Mouse (Mus musculus): Measurements from ENCODE around the gene Fbxw5.
"Not testable (repeated sequence)": the region's sequence is repeated elsewhere in the genome, so short reads cannot be mapped to it uniquely, and the experiment has no call there.

The Fbxw5 gene

GRCm38 (mm10) chr2:25509912-25510311 is 9.4 kb downstream of the Fbxw5 start:
- DNase-seq (ENCODE audit: low read depth, low spot score), result no peak

DNA sequence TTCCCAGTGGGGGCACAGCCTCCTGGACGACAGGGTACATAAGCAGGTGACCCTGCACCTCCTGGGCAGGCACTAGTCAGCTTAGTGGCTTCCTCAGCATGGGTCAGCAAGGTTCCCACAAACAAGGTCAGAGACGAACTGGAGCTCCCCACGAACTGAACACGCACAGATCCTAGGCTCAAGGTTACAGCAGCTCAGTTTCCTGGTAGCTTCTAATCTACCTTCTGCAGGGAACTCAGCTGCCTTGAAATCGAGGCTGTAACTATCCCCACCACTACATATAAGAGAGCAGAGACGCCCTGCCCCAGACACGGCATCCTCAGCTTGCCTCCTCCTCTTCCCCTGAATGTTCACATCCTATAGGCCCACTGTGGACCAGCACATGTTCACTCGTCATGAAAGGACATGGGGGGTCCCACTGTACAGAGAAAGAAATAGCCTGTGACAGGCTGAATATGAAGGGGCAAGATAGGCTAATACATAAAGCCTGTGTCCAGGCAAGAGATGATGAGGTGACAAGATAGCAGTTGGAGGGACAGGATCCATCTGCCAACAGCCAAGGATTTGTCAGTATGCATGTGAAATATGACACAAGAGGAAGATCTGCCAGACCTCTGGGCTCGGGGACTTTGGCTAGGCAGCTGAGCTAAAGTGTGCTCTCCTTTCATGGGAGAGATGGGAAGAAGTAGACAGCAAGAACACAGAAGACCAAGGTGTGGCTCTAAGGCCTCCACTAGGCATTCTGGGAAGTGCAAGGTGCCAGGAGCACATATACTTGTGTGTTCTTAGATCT is 26.2 kb downstream of the Fbxw5 start:
- DNase-seq (ENCODE audit: low read depth, low spot score), result peak; percentile 66

DNA sequence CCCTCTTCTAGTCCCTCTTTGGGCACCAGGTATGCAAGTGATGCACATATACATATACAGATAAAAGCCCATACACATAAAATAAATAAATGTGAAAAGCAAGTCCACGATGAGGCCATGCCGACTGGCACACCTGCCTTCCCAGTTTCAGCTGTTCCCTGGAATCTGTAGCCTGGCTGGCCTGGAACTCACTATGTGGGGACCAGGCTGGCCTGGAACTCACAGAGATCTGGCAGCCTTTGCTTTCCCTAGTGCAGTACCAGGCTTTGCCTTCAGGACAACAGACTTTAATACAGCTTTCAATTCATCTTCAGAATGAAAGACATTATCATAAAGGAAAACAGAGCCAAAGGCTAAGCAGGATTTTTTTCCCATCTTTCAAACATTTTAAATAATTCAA is 33.2 kb downstream of the Fbxw5 start:
- no peak for DNase-seq (ENCODE audit: low read depth, low spot score)

DNA sequence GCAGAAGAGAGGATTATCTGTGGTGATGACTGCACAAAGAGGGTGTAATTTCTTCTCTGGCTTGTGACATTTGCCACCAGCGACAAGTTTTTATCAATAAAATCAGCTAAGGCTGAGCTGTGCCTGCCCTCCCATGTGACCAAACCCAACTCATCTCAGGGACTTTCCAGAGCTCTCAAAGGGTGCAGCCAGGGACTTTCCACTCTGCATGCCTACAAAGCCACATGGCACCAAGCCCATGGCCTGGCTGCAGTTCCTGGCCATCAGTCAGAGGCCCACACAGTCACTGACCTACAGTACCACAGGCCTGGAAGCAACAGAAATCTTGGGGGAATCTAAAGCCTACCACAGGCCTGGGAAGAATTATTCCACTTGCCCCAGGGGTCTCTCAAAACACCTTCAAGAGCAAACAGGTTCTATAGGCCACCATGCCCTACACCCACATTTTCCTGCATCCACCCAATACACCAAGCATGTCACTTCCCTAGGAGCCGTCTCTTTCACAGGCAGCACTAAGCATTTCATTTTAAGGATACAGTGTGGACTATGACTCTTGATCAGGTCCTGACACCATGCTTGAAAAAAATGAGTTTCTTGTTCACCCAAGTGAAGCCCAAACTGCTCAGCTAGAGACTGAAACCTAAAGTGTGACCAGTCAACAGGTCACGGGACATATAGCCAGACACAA is 33.8 kb downstream of the Fbxw5 start:
- peak; percentile 95 for DNase-seq (ENCODE audit: low read depth, low spot score)

DNA sequence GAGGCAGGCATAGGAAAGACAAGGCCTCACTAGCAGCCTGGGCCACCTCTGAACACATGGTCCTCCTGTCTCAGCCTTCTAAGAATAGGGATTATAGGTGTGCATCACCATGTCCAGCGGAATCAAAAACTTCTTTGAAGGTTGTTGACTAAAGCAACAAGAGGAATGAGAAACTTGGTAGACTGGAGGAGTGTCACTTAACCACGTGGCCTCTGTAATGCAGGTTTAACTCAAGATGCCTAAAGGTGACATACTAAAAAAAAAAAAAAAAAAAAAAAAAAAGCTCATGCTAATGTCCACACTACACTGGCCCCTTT is 34.3 kb downstream of the Fbxw5 start:
- DNase-seq (ENCODE audit: low read depth, low spot score), result no peak

DNA sequence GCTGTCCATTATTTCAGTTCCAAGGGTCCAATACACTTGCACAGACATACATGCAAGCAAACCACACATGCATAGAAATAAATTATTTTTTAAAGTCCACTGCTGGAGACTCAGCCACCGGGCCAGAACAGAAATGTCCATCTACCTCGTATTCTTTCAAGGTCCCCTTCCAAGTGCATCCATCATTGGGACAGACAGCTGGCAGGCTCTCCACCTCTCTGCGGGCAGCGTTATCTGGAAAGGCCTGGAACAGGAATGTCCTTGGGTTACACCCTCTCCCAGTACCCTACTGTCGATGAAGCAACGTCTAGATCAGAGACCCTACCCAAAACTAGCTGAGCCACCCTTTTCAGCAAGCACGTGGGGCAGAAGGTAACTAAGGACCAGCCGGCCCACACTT is 36.0 kb downstream of the Fbxw5 start:
- DNase-seq (ENCODE audit: low read depth, low spot score), result no peak

- DNase-seq (ENCODE audit: low read depth, low spot score), result no peak
Observed at GRCm38 (mm10) chr2:25540541-25540948, 40.0 kb downstream of the Fbxw5 start.

DNA sequence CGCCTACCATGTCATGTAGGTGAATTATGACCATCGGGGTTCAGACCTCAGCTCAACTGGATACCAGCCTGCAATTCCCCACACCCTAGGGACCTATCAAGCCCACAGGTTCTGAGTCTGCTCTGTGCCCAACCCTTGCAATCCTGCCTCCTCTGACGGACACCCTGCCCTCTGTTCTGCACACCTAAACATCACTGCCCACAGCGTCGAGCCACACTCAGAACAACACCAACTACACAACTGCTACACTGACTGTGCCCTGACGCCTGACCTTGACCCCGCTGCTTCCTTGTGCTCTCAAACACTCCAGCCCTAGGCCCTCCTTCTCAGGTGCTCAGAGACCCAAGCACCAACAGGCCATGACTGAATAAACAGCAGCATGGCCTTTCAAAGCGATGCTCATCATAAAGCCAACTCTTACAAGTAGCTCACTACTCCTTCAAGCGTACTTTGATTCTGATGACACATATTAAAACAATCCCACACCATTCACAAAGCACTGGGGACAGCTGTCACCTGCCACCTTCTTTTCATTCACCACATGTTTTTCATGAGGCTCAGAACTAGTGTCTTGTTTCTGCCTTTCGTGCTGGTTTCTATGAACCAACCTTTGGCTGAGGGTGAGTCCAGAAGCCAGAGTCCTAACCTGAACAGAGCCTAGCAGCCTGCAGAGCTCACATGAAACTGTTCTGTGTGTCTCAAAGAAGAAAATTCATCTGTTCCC is 41.3 kb downstream of the Fbxw5 start:
- DNase-seq (ENCODE audit: low read depth, low spot score), result no peak

- DNase-seq (ENCODE audit: low read depth, low spot score), result peak; percentile 57
Observed at GRCm38 (mm10) chr2:25545996-25546810, 45.7 kb downstream of the Fbxw5 start.

GRCm38 (mm10) chr2:25546811-25547491 is 46.4 kb downstream of the Fbxw5 start, which contains the start of gene Traf2:
Traf2 (minus strand) TSS chr2:25546940.
- peak; percentile 98 for DNase-seq (ENCODE audit: low read depth, low spot score)

DNA sequence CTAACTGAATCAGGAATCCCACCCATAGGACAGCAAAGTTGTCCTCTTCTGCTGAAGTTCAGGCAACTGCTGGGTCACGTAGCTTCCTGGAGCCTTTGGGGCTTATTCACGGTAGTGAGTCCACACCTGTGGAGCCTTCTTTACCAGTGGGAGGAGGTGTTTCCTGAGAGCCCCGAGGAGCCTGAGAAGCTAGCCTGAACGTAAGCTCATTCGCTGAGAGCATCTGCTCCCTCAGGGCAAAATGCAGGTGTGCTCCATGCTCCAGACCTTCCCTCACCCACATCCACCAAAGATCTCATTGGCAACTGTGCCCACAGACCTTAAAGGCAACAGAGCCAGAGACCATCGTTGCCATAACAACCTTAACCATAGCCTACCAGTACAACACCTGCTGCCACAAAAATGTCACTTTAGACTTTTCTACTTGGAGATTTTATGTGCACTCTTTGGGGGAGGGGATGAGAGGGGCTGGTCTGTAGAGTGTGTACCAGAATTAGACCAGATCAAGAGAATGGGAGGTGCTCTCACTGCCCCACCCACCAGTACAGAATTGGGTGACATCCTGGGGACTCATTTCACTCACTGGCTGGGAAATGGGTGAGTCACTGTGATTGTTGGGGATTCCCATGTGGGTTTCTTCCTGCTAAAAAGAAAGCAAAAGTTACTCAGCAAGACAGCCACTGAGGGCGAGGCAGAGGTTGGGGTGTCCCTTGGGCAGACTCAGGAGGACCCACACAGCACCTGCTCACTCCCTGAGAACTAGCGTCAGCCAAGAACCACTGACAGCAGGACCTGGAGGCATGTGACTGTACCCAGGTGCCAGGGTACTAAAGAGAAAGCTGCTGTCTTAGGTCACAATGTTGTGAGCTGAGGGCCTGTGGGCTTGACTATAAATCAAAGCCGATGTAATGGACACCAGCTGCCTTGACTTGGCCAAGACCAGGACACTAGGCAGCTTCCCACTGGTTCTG is 48.8 kb downstream of the Fbxw5 start:
- DNase-seq (ENCODE audit: low read depth, low spot score), result peak; percentile 79

- peak; percentile 54 for DNase-seq (ENCODE audit: low read depth, low spot score)
Observed at GRCm38 (mm10) chr2:25551186-25551585, 50.6 kb downstream of the Fbxw5 start.

DNA sequence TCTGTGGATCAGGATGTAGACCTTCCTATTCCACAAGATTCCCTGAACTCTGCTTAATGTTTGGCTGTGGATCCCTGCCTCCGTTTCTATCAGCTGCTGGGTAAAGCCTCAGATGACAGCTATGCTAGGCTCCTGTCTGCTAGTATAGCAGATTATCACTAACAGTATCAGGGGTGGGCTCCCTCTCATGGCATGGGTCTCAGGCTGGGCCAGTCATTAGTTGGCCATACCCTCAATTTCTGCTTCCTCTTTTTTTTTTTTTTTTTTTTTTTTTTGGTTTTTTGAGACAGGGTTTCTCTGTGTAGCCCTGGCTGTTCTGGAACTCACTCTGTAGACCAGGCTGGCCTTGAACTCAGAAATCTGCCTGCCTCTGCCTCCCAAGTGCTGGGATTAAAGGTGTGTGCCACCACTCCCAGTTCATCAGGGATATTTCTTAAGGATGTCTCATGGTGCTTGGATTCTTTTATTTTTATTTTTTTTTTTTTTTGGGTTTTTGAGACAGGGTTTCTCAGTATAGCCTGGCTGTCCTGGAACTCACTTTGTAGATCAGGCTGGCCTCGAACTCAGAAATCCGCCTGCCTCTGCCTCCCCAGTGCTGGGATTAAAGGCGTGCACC is 52.7 kb downstream of the Fbxw5 start:
- not testable (repeated sequence) for DNase-seq (ENCODE audit: low read depth, low spot score)

All from skeletal muscle tissue, adult 2 months (tissue).